Mouse (Mus musculus) heart, adult 2 months (tissue): ENCODE measurements around the gene Hdgf. TPM values are rescaled to one million over a fixed set of nuclear protein-coding genes. Genes with fewer than 3 reads are reported as not detected.
"Not testable (repeated sequence)": the region's sequence is repeated elsewhere in the genome, so short reads cannot be mapped to it uniquely, and the experiment has no call there.

Experiments used
- DNase-seq, 2 experiments: peaks; one replicate each; pipeline ENCODE4 v3.0.0; 2021
- H3K27ac ChIP-seq: fragments of 200-600 bp; 2 replicates; pipeline ENCODE4 v1.8.1; 2022
- H3K27me3 ChIP-seq: fragments of 200-500 bp; 2 replicates; pipeline ENCODE4 v1.6.1; 2012; ENCODE audit warnings: mild to moderate bottlenecking, low read length, inconsistent platforms, mixed read lengths; ENCODE audit not compliant: control insufficient read depth, insufficient read depth
- H3K36me3 ChIP-seq: fragments of 200-500 bp; 2 replicates; pipeline ENCODE4 v1.6.1; 2012; ENCODE audit warnings: low read length, inconsistent platforms; ENCODE audit not compliant: control insufficient read depth, insufficient read depth
- H3K4me1 ChIP-seq: fragments of 200-500 bp; 2 replicates; pipeline ENCODE4 v1.6.1; 2011; ENCODE audit warnings: low read length; ENCODE audit not compliant: control insufficient read depth, insufficient read depth
- H3K4me3 ChIP-seq: fragments of 200-600 bp; 2 replicates; pipeline ENCODE4 v1.8.1; 2022
- H3K79me2 ChIP-seq: fragments of 200-500 bp; replicated peaks from 2 replicates; pipeline ENCODE4 v1.6.1; 2012; ENCODE audit warnings: mild to moderate bottlenecking, inconsistent platforms, low read length, moderate library complexity, mixed read lengths; ENCODE audit not compliant: control insufficient read depth, insufficient read depth
- H3K9ac ChIP-seq: fragments of 200-500 bp; 2 replicates; pipeline ENCODE4 v1.6.1; 2012; ENCODE audit warnings: low read depth, mild to moderate bottlenecking, control low read depth, inconsistent platforms, low read length, mixed read lengths
- CTCF ChIP-seq: fragments of 200-600 bp; IDR thresholded peaks from 2 replicates; pipeline ENCODE4 v1.8.1; 2022; ENCODE audit warnings: antibody characterized with exemption, mild to moderate bottlenecking, moderate library complexity
- EP300 ChIP-seq: fragments of 200-500 bp; IDR thresholded peaks from 2 replicates; pipeline ENCODE4 v1.6.1; 2011; ENCODE audit warnings: low read depth, low read length, control low read depth; ENCODE audit not compliant: insufficient read depth
- POLR2A ChIP-seq: fragments of 200-500 bp; IDR thresholded peaks from 2 replicates; pipeline ENCODE4 v1.6.1; 2011; ENCODE audit warnings: mild to moderate bottlenecking, low read depth, low read length, control low read depth; ENCODE audit not compliant: insufficient read depth
- WGBS: fragments of 180-500 bp; shearing (Covaris S2); methylation state at CpG from one replicate; pipeline ENCODE4 v1.1.7; 2018; 5-methylcytosine and 5-hydroxymethylcytosine counted together
- intact Hi-C: fragments of 180-260 bp; cut with DNase I; formaldehyde crosslinking; loops from one replicate; pipeline ENCODE4 v1.15.1; 2025
- polyA plus RNA-seq: library from polyadenylated mRNA; depleted of rRNA; stranded (reverse); fragments of >200 nt; gene quantifications from 2 replicates; pipeline ENCODE4 v1.2.3, GENCODE M21; 2012
- total RNA-seq, 2 experiments: library from RNA; stranded (reverse); gene quantifications; 2 replicates each; pipeline ENCODE4 v1.2.3; 2021

Gene Hdgf
- total and polyA plus RNA-seq, 3 experiments, result 61.6 to 125 (median 106) TPM

DNA sequence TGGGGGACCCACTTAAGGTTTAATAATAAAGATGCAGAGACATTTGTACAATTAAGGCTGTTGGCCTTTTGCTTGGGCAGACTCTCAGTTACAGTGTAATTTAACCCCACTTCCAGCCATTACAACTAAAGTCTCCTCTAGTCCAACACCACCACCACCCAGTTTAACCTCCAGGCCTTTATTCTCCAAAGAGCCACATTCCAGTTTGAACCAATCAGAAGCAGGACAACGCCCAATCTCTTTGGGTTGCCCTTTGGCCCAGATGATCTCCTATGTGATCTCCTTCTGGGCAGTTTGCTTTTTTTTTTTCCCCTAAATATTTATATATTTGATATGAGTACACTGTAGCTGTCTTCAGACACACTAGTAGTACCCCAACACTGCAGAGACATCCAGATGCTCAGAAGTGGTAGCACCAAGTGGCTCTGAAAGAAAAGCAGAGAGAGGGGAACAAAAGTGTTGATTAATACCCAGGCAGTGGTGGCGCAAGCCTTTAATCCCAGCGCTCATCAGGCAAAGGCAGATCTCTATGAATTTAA, 12.7 kb upstream of the Hdgf start:
- no peak for TF ChIP-seq CTCF
- TF ChIP-seq EP300, result no peak
- no peak for TF ChIP-seq POLR2A
- no peak for DNase-seq
- H3K4me3 ChIP-seq, result no peak overlapping the region
- intact Hi-C loops, result no loop called here
- no peaks in the 10 kb centered on the region for H3K27me3 ChIP-seq
- no peaks in the 10 kb centered on the region for H3K4me1 ChIP-seq
- no peak overlapping the region for H3K9ac ChIP-seq
- no peaks in the 10 kb centered on the region for H3K79me2 ChIP-seq
- H3K27ac ChIP-seq, result no peak overlapping the region
- 78% methylated on average over 3 of the region's 3 CpGs for WGBS
- no peaks in the 10 kb centered on the region for H3K36me3 ChIP-seq

DNA sequence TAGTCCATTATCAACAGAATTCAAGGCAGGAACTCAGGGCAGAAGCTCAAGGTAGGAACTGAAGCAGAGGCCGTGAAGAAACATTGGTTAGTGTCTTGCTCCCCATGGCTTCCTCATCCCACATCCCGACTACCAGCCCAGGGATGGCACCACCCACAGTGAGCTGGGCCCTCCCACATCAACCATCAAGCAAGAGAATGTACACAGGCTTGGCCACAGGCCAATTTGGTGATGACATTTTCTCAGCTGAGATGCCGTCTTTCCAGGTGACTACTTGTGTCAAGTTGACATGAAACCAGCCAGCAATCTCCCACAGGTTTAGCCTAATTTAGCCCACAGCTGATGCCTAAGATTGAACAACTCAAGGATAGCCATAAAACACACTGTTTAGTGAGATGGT, 6.9 kb upstream of the Hdgf start:
- intact Hi-C loops, result no loop called here
- Histone ChIP-seq H3K9ac (no peak overlapping the region), H3K27me3 (no peaks in the 10 kb centered on the region), H3K36me3 (no peaks in the 10 kb centered on the region), H3K79me2 (no peaks in the 10 kb centered on the region), H3K27ac (no peak overlapping the region), H3K4me1 (no peaks in the 10 kb centered on the region), H3K4me3 (no peak overlapping the region)
- DNase-seq, result no peak
- WGBS, result 65% methylated on average over 3 of the region's 3 CpGs
- TF ChIP-seq POLR2A (no peak), EP300 (no peak), CTCF (no peak)

DNA sequence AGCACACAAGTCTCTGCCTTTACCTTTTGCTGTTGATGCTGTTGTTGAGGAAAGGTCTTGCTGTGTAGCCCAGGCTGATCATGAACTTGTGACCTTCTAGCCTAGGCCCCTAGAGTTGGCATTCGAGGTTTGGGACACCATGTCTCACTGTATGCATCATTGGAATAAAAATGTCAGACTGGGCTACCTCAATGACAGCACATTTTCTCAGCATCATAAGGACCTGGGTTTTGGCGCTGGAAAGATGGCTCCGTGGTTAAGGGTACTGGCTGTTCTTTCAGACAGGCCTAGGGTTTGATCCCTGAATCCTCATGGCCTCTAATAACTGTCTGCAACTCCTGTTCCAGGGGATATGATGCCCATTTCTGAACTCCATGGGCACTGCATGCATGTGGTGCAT, 6.3 kb upstream of the Hdgf start:
- Histone ChIP-seq H3K4me3 (no peak overlapping the region), H3K27ac (no peak overlapping the region), H3K79me2 (no peaks in the 10 kb centered on the region), H3K36me3 (no peaks in the 10 kb centered on the region), H3K4me1 (no peaks in the 10 kb centered on the region), H3K9ac (no peak overlapping the region), H3K27me3 (no peaks in the 10 kb centered on the region)
- TF ChIP-seq CTCF (no peak), EP300 (no peak), POLR2A (no peak)
- WGBS, result 83% methylated on average over 3 of the region's 3 CpGs
- no peak for DNase-seq
- intact Hi-C loops, result no loop called here

DNA sequence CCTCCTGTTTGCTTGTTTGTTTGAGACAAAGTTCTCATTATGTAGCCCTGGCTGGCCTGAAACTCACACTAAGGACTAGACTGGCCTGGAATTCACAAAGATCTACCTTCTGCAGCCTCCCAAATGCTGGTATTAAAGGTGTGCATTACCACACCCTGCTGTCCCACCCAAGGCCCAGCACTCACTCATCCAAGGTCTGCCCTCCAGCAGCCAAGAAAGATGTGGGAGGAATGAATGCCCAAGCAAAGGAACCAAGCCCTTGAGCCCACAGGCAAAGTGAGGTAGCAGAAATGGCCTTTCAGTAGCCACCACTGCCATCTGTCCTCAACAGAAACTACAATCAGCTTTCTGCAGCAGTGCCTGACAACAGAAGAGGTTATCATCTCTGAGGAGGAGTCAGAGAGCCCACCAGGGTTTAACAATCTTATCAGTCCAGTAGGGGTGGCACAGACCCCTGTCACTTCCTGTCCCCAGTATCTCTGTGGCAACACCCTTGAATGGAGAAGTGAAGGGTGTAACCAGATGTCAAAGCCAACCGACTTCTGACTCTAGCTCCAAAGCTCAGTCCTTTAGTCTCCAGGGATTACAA, 5.0 kb upstream of the Hdgf start:
- Histone ChIP-seq H3K4me1 (no peaks in the 10 kb centered on the region), H3K4me3 (no peak overlapping the region), H3K9ac (no peak overlapping the region), H3K27ac (no peak overlapping the region), H3K79me2 (no peaks in the 10 kb centered on the region), H3K36me3 (no peaks in the 10 kb centered on the region), H3K27me3 (no peaks in the 10 kb centered on the region)
- TF ChIP-seq CTCF (no peak), POLR2A (no peak), EP300 (no peak)
- DNase-seq, result no peak
- 10% methylated on average over 1 of the region's 1 CpGs for WGBS
- intact Hi-C loops, result no loop called here

DNA sequence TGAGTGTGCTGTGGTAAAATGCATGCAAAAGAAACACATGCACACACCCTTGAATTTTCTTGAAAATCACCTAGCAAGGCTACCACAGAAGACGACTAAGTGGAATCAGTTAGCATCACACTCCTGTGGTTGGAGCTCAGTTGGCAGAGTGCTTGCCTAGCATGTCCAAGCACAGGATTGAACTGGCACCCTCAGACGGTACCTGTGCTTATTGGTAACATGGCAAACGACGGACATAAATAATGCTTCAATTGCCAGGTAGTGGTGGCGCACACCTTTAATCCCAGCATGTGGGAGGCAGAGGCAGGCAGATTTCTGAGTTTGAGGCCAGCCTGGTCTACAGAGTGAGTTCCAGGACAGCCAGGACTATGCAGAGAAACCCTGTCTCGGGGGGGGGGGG, 4.2 kb upstream of the Hdgf start:
- H3K4me1 ChIP-seq, H3K4me3 ChIP-seq, H3K27me3 ChIP-seq, H3K79me2 ChIP-seq, intact Hi-C loops, H3K9ac ChIP-seq, H3K36me3 ChIP-seq, DNase-seq, H3K27ac ChIP-seq: not testable (repeated sequence)
- WGBS, result 80% methylated on average over 6 of the region's 6 CpGs

DNA sequence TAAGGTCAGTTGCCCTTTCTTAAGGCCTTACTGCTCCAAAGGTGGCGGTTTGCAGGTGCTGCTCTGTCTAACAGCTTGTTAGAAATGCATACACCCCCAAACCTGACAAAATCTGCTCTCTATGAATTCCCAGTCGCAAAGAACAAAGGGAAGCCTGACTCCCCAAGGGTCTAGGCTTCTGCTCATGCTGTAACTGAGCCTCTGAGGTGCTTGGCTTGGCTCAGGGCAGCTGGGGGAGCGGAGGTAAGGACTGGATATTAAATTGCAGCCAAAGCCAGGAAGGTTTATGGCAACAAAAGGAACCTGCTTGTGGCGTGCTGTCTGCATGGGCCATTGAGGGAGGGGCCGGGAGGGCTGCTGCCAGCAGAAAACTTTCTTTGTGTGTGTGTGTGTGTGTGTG, 2.3 kb upstream of the Hdgf start:
- Histone ChIP-seq H3K36me3 (no peaks in the 10 kb centered on the region), H3K27me3 (no peaks in the 10 kb centered on the region), H3K9ac (no peak overlapping the region), H3K27ac (no peak overlapping the region), H3K4me3 (no peak overlapping the region), H3K4me1 (peaks cover 11% of the 10 kb centered on the region), H3K79me2 (peaks cover 2% of the 10 kb centered on the region; the same call in 1 of the 2 replicates)
- no peak for DNase-seq
- TF ChIP-seq CTCF (no peak), EP300 (no peak), POLR2A (no peak)
- intact Hi-C loops, result no loop called here
- 71% methylated on average over 5 of the region's 5 CpGs for WGBS
